Mouse (Mus musculus) right cerebral cortex, postnatal 10 days (tissue): ENCODE data around the gene Pithd1.

ENCODE experiments used
- DNase-seq, 2 experiments: peaks; one replicate each; pipeline ENCODE4 v3.0.0; 2021; ENCODE audit warnings: low spot score in 2 of 2

Gene Pithd1

DNA sequence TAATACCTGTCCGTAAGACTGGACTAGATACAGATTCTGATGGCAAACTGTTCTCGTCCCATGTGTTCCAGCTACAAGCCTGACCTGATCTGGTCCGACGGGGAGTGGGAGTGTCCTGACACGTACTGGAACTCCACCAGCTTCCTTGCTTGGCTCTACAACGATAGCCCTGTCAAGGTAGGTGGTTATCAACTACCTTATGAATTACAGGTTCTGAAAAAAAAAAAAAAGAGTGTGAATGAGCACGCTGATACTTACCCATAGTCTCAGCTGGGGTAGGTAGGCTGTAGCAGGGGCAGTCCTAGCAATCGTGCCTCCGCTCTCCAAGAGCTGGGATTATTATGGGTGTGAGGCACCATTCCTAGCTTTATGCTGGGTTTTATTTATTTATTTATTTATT, 57.2 kb downstream of the Pithd1 start:
- DNase-seq: no peak

DNA sequence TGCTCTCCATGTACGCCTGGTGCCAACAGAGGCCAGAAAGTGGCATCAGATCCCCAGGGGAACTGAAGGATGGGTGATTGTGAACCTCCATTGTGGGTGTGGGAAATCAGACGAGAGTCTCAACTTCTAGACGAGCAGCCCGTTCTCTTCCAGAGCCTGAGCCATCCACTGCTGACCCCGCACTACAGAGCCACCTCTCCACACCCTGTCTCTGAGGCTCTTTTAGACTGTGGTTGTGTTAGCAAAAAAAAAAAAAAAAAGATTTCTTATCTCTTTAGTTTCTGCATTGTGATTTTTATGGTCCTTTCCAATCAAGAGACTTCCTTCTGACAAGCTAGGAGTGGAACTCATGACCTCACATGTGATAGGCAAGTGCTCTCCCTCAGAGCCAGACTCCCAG, 57.7 kb downstream of the Pithd1 start:
- DNase-seq: no peak

DNA sequence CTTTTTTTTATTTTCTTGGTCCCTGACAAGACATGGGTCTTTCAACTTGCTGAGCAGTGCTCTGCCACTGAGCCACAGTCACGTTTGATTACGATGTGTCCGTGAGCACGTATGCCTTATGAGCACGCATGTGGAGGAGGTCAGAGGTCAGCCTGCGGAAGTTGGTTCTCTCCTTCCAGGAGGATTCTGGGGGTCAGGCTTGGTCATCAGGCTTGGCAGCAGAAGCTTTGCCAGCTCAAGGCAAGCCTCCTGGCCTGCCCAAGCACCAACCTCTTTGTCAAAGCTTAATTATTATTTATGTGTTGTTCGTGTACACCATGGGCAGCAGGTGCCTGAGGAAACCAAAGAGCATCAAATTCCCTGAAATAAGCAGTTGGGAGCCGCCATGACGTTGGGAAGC, 58.7 kb downstream of the Pithd1 start:
- no peak for DNase-seq

DNA sequence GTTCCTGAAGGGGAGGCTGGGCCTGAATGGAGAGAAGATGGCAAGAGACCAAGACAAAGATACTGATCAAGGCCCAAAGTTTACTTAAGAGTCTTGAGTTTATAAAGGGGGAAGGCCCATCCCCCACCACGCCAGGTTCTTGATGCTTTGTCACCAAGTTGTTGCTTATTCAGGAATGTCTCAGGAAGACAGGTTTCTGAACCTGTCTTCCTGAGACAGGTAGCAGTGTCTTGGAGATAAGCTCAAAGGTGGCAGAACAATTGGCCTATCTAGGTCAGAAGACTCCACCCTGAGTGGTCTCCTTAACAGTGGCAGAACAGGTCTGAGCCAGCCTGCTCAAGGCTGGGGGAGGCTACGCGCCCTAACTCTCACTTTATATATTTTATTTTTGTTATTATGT, 60.2 kb downstream of the Pithd1 start:
- DNase-seq: no peak

DNA sequence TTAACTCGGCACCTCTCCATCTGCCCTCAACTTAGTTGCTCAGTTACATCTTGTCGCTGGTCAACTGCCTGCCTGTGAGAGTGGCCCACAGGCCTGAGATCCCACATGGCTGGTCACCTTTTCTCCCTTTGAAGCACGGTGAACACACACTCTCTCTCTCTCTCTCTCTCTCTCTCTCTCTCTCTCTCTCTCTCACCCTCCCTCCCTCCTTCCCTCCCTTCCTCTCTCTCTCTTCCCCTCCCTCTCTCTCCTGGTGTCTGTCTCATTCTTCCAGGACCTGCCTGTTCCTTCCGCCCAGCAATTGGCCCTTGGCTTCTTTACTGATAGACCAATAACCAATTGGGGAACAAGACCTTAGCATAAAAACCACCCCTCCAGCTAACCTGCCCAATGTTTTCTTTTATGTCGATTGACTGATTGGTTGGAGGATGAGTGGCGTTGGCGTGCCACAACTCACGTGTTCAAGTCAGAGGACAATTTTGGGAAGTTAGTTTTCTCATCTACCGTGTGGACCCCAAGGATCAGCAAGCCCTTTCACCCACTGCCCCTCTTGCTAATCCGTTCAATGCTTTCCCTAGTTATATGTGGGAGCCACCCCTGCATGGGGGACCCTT, 60.8 kb downstream of the Pithd1 start:
- DNase-seq: no peak
